Mouse (Mus musculus) cerebellum, adult 2 months (tissue): ENCODE data around the gene Zfp747.

ENCODE experiments used
- CTCF ChIP-seq: fragments of 200-500 bp; IDR thresholded peaks from 2 replicates; pipeline ENCODE4 v1.5.1; 2011; ENCODE audit warnings: low read depth, mild to moderate bottlenecking, control low read depth, low read length, moderate library complexity, borderline replicate concordance; ENCODE audit not compliant: insufficient read depth
- POLR2A ChIP-seq: fragments of 200-500 bp; IDR thresholded peaks from 2 replicates; pipeline ENCODE4 v1.6.1; 2011; ENCODE audit warnings: low read length, control low read depth, borderline replicate concordance; ENCODE audit not compliant: insufficient read depth

DNA sequence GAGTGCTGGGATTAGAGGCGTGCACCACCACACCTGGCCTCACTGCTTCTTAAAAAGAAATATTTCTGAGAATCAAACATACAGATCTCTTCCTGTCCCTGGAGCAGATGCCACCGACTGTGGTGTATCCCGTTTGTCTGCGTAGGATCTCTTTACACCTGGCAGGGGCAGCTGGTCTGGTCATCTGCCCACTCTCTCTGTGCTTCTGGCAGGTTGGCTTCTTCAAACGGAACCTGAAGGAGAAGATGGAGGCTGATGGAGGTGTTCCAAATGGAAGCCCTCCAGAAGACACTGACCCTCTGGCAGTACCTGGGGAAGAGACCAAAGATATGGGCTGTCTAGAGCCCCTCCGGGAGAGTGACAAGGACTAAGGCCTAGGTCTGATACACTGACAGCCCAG, 42.6 kb downstream of the Zfp747 start:
- TF ChIP-seq POLR2A = no peak
- no peak for TF ChIP-seq CTCF
